Mouse (Mus musculus): ENCODE data around the gene Plcb1.

DNA sequence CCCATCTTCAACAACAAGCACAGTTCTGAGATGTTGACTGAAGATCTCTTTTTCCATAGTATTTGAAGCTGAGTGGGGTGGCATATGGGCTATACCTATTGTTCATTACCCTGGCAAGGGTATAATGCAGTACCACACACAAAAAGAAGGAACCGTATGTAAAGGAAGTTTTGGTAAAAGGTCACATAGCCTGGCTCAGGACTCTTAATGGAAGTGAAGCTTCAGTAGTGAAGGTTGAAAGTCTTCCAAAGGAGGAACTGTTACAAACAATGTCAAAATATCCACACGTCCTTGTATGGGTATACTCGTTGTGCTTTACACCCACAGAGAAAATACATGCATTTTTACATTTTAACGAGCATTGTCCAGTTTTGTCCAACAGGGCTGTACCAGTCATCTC, 91.3 kb downstream of the Plcb1 start:
- no peak for TF ChIP-seq CTCF (IDR thresholded peaks at IDR 0.05; ENCODE audit: insufficient read depth, low read length)
- no peak for TF ChIP-seq POLR2A (IDR thresholded peaks at IDR 0.05; ENCODE audit: borderline replicate concordance, extremely low read depth, low read depth, low read length)

Measured in lung, adult 2 months (tissue).